Mouse (Mus musculus) limb, embryonic 10.5 days (tissue): ENCODE data around the gene Anxa4. TPM values are rescaled to one million over a fixed set of nuclear protein-coding genes. Genes with fewer than 3 reads are reported as not detected.
A peak's percentile ranks its signal among the peaks of the same experiment; 100 is the strongest.

Experiments
- DNase-seq: peaks from one replicate; pipeline ENCODE4 v3.0.0-alpha.2; 2017; ENCODE audit warnings: low spot score
- H3K27ac ChIP-seq: fragments of 300-500 bp; sonication (generic); 2 replicates; pipeline ENCODE4 v1.5.1; 2016; ENCODE audit warnings: mild to moderate bottlenecking
- H3K27me3 ChIP-seq: fragments of 300-500 bp; sonication (generic); 2 replicates; pipeline ENCODE4 v1.6.1; 2016; ENCODE audit warnings: low read depth, mild to moderate bottlenecking; ENCODE audit not compliant: poor library complexity, severe bottlenecking
- H3K36me3 ChIP-seq: fragments of 300-500 bp; sonication (generic); 2 replicates; pipeline ENCODE4 v1.6.1; 2016; ENCODE audit warnings: mild to moderate bottlenecking, moderate library complexity
- H3K4me1 ChIP-seq: fragments of 300-500 bp; sonication (generic); 2 replicates; pipeline ENCODE4 v1.6.1; 2016
- H3K4me3 ChIP-seq: fragments of 300-500 bp; sonication (generic); 2 replicates; pipeline ENCODE4 v1.5.1; 2016; ENCODE audit warnings: mild to moderate bottlenecking, moderate library complexity
- H3K9me3 ChIP-seq: fragments of 300-500 bp; sonication (generic); replicated peaks from 2 replicates; pipeline ENCODE4 v1.6.1; 2016; ENCODE audit warnings: mild to moderate bottlenecking
- WGBS: fragments of 180-500 bp; shearing (Covaris S2); methylation state at CpG from one replicate; pipeline ENCODE4 v1.1.7; 2016; 5-methylcytosine and 5-hydroxymethylcytosine counted together
- polyA plus RNA-seq: library from polyadenylated mRNA; unstranded; fragments of >200 nt; fragmentation: Nextera tagmentation; extraction: Ambion mirVana; gene quantifications from 2 replicates; pipeline ENCODE4 v1.2.1, GENCODE M21; 2016

Anxa4 gene
- polyA plus RNA-seq: 4.1 and 7.5 TPM in 2 replicates

DNA sequence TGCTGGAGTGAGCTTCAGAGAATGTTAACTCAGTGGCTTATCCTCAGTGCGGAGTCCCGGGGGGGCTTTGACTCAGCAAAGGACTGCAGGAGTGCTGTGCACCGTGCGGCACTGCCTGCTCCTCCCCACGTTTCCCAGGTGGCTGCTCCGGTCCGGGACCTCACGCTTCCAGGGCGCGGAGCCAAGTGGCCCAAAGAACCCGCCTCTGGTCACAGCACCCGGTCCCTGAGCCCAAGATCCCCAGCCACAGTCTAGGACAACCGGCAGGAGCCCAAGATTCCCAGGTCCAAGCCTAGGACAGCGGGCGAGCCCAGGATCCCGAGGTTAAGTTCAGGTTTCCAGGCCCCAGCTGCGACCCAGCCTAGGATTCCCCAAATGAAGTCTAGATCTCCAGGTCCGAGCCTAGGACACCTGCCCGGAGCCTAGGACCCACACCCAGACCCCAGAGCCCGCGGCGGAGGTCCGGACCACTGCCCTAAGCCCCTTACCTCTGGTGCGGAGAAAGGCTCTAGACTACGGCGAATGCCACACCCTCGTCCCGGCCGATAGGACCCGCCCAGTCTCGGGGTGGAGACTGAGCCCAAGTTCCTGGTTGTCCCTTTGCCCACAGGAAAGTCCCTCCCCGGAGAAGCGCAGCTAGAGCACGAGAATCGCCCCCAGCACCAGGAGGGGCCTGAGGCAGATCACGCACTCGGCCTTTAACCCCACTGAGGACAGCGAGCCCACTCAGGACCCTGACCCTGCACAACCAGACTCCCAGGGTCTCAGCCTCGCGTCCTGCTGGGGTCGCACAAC is at the start of gene Anxa4:
TSS of gene Anxa4 (minus strand) at position 564 of the 795 bp plus-strand sequence.
- peak; percentile 73 for DNase-seq
- H3K4me1 ChIP-seq: peaks cover 15% of the 10 kb centered on the region
- H3K9me3 ChIP-seq: no peaks in the 10 kb centered on the region
- peak within 1 kb of the TSS; percentile 57 for H3K27ac ChIP-seq
- 1% methylated on average over 41 of the region's 41 CpGs for WGBS
- peaks cover 74% of the 10 kb centered on the region for H3K27me3 ChIP-seq
- H3K4me3 ChIP-seq: peak within 1 kb of the TSS; percentile 65
- H3K36me3 ChIP-seq: no peaks in the 10 kb centered on the region

DNA sequence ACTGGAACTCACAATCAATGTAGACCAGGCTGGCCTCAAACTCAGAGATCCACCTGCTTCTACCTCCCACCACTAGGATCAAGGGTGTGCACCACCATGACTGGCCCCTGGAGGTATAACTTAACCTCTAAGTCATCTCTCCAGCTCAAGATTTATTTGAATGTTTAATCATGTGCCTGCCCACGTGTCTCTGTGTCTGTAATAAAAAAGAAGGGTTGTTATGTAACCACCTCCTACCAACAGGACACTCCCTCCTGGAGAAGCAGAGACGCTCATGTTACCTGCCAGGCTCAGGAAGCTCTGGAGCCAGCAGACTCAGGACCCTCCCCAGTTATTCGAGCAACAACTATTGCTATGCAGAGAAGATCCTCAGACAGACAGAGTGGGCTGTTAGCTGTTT is 48.6 kb upstream of the Anxa4 start:
- Histone ChIP-seq H3K36me3 (no peaks in the 10 kb centered on the region), H3K4me3 (no peak overlapping the region), H3K27ac (no peak overlapping the region), H3K27me3 (no peaks in the 10 kb centered on the region), H3K4me1 (no peaks in the 10 kb centered on the region), H3K9me3 (no peaks in the 10 kb centered on the region)
- DNase-seq: no peak
- 74% methylated on average over 3 of the region's 3 CpGs for WGBS

DNA sequence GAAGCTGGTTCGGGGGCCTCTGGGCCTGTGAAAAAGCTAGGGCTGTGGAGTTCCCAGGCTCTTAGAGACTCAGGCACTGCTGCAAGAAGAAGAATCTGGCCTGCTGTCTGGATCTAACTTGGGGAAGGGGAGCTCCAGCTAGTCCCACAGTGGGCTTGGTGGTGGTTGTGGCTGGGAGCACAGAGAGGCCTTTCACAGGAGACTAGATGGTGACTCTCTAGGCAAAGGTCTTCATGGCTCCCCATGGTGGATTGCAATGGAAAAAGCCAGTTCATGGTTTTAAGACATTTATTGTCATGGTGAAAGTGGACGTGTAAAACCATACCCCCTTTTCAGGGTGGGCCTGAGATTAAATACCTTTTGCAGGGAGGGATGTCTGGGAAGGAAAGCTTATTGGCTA is 45.7 kb upstream of the Anxa4 start:
- H3K4me1 ChIP-seq: no peaks in the 10 kb centered on the region

GRCm38 (mm10) chr6:86832802-86833502 is 39.6 kb upstream of the Anxa4 start:
- H3K4me1 ChIP-seq: no peaks in the 10 kb centered on the region
- 86% methylated on average over 13 of the region's 13 CpGs for WGBS
- no peak overlapping the region for H3K27ac ChIP-seq
- H3K27me3 ChIP-seq: no peaks in the 10 kb centered on the region
- H3K4me3 ChIP-seq: no peak overlapping the region
- no peaks in the 10 kb centered on the region for H3K36me3 ChIP-seq
- no peaks in the 10 kb centered on the region for H3K9me3 ChIP-seq
- no peak for DNase-seq

More for the DNA sequence above, 45.7 kb upstream of the Anxa4 start:
- no peak for DNase-seq
- H3K36me3 ChIP-seq: no peaks in the 10 kb centered on the region
- WGBS: 79% methylated on average over 2 of the region's 2 CpGs
- no peaks in the 10 kb centered on the region for H3K27me3 ChIP-seq
- no peak overlapping the region for H3K4me3 ChIP-seq
- no peak overlapping the region for H3K27ac ChIP-seq
- no peaks in the 10 kb centered on the region for H3K9me3 ChIP-seq

- Histone ChIP-seq H3K9me3 (no peaks in the 10 kb centered on the region), H3K27ac (no peak overlapping the region), H3K4me1 (no peaks in the 10 kb centered on the region), H3K4me3 (no peak overlapping the region), H3K36me3 (no peaks in the 10 kb centered on the region), H3K27me3 (no peaks in the 10 kb centered on the region)
- 80% methylated on average over 10 of the region's 10 CpGs for WGBS
- no peak for DNase-seq
Measured at GRCm38 (mm10) chr6:86830738-86831500, 37.5 kb upstream of the Anxa4 start.

DNA sequence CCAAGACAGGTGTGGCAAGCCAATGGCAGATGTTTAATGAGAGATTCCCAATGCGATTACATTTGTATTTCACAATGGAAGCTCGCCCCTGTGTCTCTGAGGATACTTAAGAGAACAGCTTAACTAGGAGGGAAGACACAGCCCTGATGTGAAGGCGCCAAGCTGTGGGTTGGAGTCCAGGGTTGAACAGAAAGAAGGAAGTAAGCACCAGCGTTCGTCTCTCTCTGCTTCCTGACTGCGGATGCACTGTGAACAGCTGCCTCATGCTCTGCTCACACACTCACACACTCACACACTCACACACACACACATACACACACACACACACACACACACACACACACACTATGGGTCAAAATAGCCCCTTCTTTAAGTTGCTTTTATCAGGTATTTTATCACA is 36.4 kb upstream of the Anxa4 start:
- Histone ChIP-seq H3K27me3 (no peaks in the 10 kb centered on the region), H3K4me3 (no peak overlapping the region), H3K9me3 (no peaks in the 10 kb centered on the region), H3K4me1 (no peaks in the 10 kb centered on the region), H3K27ac (no peak overlapping the region), H3K36me3 (no peaks in the 10 kb centered on the region)
- WGBS: 89% methylated on average over 6 of the region's 6 CpGs
- no peak for DNase-seq

GRCm38 (mm10) chr6:86827432-86827831 is 34.0 kb upstream of the Anxa4 start:
- 86% methylated on average over 2 of the region's 2 CpGs for WGBS
- Histone ChIP-seq H3K36me3 (no peaks in the 10 kb centered on the region), H3K4me3 (no peak overlapping the region), H3K9me3 (no peaks in the 10 kb centered on the region), H3K27me3 (peaks cover 23% of the 10 kb centered on the region), H3K27ac (no peak overlapping the region), H3K4me1 (peaks cover 6% of the 10 kb centered on the region)
- DNase-seq: no peak

- Histone ChIP-seq H3K36me3 (no peaks in the 10 kb centered on the region), H3K27ac (no peak overlapping the region), H3K4me1 (peaks cover 10% of the 10 kb centered on the region), H3K27me3 (peaks cover 28% of the 10 kb centered on the region), H3K4me3 (no peak overlapping the region), H3K9me3 (no peaks in the 10 kb centered on the region)
- WGBS: 94% methylated on average over 7 of the region's 7 CpGs
- no peak for DNase-seq
Measured at GRCm38 (mm10) chr6:86824401-86824800, 31.0 kb upstream of the Anxa4 start.

DNA sequence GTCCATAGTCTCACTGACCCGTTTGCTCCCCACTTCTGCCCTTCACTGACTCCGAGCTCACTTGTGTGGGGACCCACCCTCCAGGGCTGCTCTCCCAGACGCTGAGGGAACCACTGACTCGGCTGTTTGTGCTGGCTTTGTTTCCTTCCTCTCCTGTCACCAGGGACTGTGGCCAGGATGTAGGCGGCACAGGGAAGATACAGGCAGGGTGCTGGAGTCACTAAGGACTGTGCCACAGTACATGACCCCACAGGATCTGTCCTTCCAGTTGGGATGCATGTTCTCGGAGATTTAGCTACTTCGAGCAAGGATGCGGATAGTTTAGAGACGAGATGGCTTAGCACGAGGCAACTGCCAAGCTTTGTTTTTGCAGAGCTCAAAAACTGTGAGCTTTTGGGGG is 30.4 kb upstream of the Anxa4 start:
- Histone ChIP-seq H3K36me3 (no peaks in the 10 kb centered on the region), H3K27me3 (peaks cover 28% of the 10 kb centered on the region), H3K4me1 (peaks cover 10% of the 10 kb centered on the region), H3K9me3 (no peaks in the 10 kb centered on the region), H3K27ac (no peak overlapping the region), H3K4me3 (no peak overlapping the region)
- no peak for DNase-seq
- 44% methylated on average over 10 of the region's 10 CpGs for WGBS

DNA sequence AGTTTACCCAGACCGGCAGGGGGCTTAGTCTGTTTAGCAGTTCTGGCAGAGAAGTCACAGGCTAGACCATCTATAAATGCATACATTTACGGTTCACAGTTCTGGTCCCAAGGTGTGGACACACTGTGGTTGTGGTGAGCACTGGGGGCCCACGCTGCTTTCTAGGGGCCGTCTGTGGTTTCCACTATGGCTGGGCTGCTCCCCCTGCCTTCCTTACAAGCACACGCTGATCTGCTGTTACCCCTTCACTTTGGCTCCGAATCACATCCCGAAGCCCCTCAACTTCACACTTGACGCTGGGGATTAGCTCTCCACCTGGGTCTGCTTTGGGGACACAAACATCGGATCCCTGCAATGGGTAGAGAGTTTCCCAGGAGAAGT is 29.7 kb upstream of the Anxa4 start:
- Histone ChIP-seq H3K27ac (no peak overlapping the region), H3K27me3 (peaks cover 28% of the 10 kb centered on the region), H3K4me3 (no peak overlapping the region), H3K4me1 (peaks cover 10% of the 10 kb centered on the region), H3K36me3 (no peaks in the 10 kb centered on the region), H3K9me3 (no peaks in the 10 kb centered on the region)
- no peak for DNase-seq
- 23% methylated on average over 9 of the region's 9 CpGs for WGBS

DNA sequence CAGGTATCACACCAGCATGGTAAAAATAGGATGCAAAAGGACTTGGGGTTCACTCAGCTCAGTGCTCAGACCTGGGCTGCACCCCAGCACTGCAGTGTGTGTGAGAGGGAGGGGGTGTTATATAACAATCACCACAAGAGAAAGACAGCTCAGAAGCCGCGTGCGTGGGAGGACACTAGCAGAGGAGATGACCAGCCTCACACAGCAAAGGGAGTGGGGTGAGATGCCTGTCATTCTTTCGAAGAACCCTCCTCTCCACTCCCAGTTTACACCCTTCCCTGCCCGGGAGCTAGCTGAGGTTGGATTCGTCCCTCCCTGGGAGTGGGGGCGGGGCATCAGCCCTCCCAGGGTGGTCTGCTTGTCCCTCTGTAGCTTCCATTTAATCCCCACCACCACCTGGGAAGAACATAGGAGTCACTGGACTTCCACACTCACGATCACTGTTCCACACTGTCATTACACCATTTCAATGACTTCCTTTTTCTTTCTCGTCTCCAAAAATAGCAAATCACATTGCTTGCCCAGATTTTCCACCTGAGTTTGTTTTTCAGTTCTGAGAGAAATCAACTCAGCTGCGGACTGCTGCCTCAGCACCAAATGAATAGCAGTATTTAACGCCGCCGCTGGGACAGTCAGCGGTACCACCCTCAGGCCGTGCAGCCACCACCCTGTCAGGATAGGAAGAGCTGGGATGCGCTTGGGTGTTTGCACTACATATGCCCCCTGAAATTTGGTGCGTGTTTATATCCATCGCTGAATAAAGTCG is 29.1 kb upstream of the Anxa4 start:
- no peaks in the 10 kb centered on the region for H3K9me3 ChIP-seq
- 4% methylated on average over 19 of the region's 19 CpGs for WGBS
- H3K4me3 ChIP-seq: peak overlapping the region; percentile 22
- no peaks in the 10 kb centered on the region for H3K36me3 ChIP-seq
- H3K27me3 ChIP-seq: peaks cover 28% of the 10 kb centered on the region
- no peak overlapping the region for H3K27ac ChIP-seq
- peaks cover 10% of the 10 kb centered on the region for H3K4me1 ChIP-seq
- no peak for DNase-seq

DNA sequence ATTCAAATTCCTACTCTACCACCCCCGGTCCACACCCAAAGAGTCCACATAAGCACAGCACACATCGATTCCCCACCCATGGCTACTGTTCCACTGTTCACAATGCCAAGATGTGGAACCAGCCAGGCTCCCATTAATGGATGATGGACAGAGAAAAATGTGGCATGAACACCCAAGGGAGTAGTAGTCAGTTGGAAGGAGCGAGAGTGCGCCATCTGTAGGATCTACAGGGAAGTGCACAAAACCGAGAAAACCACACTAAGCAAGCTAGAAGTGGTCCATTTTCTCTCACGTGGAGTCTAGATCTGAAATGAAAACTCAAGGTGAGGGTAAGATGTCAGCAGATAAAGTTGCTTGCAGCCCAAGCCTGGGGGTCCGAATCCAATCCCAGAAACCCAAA is 27.3 kb upstream of the Anxa4 start:
- 64% methylated on average over 7 of the region's 7 CpGs for WGBS
- no peaks in the 10 kb centered on the region for H3K36me3 ChIP-seq
- no peak for DNase-seq
- H3K4me1 ChIP-seq: peaks cover 16% of the 10 kb centered on the region
- no peaks in the 10 kb centered on the region for H3K9me3 ChIP-seq
- no peak overlapping the region for H3K4me3 ChIP-seq
- H3K27ac ChIP-seq: no peak overlapping the region
- peaks cover 28% of the 10 kb centered on the region for H3K27me3 ChIP-seq
